Mouse (Mus musculus) adrenal gland, adult 2 months (tissue): ENCODE measurements around the gene Grin2a. TPM values are rescaled to one million over a fixed set of nuclear protein-coding genes. Genes with fewer than 3 reads are reported as not detected.

Source experiments
- DNase-seq: peaks from one replicate; pipeline ENCODE4 v3.0.0; 2021
- long read RNA-seq: library from polyadenylated mRNA; stranded (forward); transcript quantifications from one replicate; pipeline ENCODE4 v2.0.0, GENCODE M21; 2021
- polyA plus RNA-seq: library from polyadenylated mRNA; depleted of rRNA; stranded (reverse); fragments of >200 nt; gene quantifications from 2 replicates; pipeline ENCODE4 v1.2.3, GENCODE M21; 2012; rRNA removed
- total RNA-seq, 2 experiments: library from RNA; stranded (reverse); gene quantifications; 2 replicates each; pipeline ENCODE4 v1.2.3; 2021

Gene Grin2a
- total RNA-seq (1 to 10 TPM in 1 of 2 experiments, under 1 TPM in 1; 0.55 to 1.2 TPM), polyA plus RNA-seq (0.06 and 0.56 TPM in 2 replicates)
- long read RNA-seq, result 0 reads

DNA sequence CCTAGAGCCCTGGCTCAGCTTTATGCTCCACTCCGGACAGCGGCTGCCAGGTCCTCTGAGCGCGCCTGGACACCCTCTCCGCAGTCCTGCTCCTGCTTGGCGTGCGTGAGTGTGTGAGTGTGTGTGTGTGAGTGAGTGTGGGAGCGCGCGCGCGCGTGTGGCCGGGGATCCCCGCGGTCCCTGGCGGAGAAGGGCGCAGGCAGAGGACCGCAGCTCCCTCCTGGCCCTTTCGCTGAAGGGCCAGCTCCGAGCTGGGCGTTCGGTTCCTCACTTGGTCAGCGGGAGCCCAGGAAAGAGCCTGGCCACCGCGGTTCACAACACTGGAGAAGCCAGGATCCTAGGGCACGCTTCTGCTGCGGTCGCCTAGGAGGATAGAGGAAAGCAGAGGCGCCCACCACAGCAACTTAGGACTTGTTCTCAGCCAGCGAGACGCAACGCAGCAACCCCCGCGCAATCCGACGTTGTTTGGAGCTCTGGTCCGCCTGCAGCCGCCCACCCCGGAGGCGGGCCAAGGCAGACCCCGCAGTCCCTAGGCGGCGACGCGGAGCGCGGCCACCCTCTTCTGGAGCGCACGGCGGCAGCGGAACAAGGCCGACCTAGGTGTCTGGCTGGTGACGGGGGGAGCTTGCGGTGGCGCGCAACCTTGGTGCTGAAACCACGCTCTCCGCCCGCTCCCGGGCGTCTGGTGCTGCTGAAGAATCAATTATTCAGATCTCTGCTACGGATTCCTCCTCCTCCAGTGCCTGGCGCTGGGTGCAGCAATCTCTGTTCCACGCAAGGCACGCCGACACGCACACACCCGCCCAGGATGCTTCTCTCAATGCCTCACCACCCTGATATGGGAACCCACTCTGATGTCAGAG lies at the start of gene Grin2a:
Grin2a (minus strand) TSS at position 610 of the 863 bp plus-strand sequence.
- peak; percentile 59 for DNase-seq

DNA sequence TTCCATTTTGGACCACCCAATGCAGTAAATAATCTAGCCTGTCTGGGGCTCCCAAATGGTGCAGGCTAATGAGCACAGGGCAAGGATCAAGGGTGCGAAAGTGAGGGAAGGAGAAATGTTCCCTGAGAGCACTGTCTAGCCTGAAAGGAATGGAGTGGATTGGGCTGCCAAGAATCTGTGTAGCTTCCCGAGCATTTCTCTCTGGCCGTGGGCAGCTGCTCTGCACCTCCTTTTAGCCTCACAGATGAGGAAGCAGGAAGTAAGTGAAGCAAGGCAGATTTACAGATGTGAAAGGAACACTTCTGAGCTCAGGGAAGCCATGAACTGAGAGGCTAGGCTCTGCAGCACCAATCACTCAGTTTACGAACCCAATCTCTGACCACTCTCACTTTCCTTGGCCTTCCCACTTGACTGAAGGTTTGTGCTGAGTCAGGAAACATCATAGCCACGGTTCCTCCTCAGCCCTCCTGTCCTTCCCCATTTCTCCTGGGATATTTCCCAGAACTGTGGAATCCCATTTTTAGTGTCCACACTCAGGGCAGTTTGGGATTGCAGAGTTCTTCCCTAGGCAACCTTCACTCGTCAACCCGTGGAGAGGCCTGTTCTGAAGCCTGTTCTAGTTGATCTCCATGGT lies 40.3 kb upstream of the Grin2a start:
- DNase-seq, result no peak

DNA sequence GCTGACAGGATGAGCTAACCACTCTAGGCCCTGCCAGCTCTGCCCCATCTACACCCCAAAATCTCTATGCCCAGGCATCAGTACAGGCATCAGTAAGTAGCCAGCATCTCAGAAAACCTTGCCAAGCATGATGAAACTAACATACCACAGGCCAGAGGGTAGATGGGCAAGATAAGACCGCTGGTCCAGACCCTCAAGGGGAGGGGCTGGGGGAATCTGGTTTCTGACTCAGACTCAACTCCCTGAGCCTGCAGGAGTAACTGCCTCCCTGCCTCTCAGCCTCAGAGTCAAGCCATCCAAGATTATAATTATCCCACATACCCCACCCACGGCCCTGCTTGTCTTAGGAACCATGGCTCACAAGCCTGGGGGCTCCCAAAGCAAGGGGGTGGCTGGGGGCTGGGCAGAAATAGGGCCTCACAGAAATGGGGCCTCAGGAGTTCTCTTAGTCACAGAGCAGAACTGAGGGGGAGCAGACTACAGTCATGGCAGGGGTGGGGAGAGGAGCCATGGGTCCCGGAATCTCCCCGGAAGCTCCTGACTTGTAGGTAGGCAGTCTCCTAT lies 38.1 kb upstream of the Grin2a start:
- no peak for DNase-seq

DNA sequence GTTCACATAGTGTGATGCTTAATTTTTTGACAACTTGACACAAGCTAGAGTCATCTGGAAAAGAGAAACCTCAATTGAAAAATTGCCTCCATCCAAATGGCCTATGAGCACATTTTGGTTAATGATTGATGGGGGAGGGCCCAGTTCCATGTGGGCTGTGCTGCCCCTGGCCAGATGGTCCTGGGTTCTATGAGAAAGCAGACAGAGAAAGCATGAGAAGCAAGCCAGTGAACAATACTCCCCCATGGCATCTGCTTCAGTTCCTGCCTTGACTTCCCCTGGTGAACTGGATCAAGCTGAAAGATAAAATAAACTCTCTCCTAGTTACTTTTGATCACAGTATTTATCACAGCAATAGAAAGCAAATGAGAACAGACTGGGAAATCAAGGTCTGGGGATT lies 36.5 kb upstream of the Grin2a start:
- no peak for DNase-seq

DNA sequence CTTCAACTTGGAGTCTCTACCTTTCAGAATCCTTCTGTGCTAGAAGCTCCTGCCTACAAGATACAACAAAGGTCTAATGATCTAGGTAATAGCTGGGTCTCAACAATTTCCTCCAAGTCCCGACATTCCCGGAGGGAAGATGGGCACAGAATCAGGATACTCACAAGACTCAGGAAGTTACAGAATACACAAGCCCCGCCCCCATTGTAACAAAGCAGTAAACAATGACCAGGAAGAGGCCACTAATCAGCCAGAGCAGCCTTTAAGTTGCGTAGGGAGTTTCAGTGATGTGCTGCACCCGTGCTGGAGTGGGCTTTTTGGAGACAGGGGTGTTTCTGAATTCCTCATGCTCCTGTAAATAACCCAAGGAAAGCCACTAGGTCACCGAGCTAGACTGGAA lies 31.4 kb upstream of the Grin2a start:
- no peak for DNase-seq

DNA sequence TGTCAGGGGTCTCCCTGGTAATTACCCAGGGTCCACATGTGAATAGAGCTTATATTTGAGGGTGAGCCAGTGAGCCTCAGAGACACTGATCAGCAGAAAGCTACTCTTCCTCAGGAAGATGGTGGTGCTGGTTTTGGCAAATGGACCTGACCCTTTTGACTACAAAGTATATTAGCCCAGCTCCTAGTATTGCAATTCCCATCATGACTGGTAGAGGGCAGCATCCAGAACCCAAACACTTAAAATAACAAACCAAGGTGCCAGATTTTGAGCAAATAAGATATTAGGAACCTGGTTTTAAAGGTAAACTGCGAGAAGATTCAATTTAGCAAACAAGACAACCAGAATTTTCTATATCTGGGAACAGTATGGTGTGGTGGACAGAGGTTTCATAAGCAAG lies 14.4 kb upstream of the Grin2a start:
- no peak for DNase-seq

DNA sequence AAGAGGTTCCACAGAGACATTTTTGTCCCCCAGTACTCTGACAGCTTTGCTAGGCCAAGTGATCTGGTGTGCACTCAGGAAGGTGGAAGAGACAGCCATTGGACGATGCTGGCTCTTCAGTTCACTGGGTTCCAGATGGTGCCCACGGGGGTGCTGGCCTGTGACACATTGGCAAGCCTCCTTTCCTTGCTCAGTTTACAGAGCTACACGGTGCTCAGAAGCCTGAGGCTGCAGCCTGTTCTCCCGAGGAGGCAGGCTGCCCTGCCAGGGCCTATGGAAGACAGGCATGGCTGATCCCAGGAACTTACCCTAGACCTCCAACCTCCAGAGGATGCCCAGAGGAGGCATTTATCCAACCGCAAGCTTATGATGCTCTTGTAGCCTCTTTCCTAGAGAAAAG lies 10.2 kb upstream of the Grin2a start:
- DNase-seq, result no peak

DNA sequence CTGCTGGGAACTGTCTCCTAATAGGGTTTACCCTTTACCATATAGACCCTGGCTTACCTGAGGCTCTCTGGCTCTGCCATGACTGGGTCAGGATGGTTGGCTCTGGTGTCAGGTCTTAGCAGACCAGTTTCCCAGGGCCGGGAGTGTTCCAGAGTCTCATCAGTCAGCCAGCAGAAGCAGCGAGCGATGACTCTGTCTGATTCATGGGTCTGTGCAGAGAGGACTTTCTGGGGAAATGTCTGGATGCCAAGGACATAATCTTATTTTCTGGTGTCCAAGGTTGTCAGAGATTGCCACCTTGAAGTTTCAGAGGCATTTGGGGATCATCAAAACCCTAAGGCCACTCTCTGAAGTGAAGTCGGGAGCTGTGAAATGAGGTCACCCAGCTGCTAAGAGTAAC lies 8.7 kb upstream of the Grin2a start:
- DNase-seq, result peak; percentile 62

DNA sequence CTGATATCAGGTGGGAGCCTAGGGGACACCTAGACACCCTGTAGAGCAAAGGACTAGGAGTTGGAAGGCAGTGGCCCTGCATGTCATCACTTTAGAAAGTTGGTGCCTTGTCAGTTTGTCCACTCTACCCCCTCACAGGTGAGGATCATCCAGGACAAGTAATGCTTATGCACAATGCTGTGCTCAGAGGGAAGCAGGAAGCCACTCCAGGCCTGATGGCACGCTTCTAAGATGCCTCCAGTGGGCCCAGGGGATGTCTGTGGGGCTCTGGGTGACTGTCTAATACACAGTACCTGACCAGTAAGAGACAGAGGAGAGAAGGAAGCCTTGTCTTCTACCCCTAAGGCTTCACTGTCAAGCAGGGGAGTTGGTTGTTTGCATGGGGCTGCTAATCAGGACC lies 7.6 kb upstream of the Grin2a start:
- no peak for DNase-seq

DNA sequence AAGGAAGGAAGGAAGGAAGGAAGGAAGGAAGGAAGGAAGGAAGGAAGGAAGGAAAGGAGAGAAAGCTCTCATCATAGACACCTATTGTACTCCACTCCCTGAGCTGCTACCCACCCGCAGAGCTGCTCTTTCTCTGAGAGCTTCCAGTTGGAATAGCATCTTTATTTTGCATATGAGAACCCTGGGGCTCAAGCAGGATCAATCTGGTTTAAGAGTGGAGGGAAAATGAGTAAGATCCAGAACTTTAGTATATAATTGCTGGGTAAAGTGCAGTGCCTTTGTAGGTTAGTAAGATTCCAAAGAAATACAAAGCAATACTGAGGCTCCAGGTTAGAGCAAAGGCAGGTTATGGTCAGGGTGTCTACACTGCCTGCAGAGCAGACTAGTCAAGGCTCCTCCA lies 6.2 kb upstream of the Grin2a start:
- DNase-seq, result no peak

DNA sequence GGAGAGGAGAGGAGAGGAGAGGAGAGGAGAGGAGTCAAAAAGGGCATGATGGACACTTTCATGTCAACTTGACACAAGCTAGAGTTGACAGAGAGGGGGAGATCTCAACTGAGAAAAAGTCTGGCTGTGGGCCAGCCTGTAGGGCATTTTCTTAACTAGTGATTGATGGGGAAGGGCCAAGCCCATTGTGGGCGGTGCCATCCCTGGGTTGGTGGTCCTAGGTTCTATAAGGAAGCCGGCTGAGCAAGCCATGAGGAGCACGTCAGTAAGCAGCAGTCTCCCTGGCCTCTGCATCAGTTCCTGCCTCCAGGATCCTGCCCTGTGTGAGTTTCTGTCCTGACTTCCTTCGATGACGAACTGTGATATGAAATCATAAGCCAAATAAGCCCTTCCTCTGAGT lies 4.6 kb upstream of the Grin2a start:
- DNase-seq, result no peak

DNA sequence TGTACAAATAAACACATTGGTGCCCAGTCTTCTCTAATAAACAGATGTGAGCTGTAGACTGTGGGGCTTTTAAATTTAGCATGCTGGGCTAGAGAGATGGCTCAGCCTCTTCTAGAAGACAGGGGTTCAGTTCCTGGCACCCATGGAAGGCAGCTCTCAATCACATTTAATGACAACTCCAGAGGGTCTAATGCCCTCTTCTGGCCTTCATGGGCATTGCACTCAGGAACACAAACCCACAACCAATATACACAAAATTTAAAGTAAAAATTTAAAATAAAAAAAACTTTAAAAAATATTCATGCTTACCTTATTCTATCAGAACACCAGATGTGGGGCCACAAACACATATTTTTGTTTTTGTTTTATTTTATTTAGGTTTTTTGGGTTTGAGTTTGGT lies 2.6 kb upstream of the Grin2a start:
- no peak for DNase-seq

DNA sequence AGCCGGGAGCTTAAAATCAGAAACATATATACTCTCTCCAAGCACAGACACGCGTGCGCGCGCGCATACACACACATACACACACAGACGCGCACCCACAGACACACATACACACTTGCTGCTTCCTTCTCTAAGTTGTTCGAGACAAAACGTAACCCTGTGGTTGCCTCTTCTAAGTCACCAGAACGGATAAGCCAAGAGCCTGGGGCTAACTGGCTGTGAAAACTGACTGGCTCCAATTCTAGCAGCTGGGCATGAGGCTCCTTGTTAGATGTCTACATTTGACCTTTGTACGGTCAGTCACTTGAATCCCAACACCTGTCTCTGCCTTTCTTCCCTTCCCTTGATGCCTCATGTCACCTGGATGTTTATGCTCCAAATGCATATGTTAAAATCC lies 452 bp upstream of the Grin2a start:
- no peak for DNase-seq

DNA sequence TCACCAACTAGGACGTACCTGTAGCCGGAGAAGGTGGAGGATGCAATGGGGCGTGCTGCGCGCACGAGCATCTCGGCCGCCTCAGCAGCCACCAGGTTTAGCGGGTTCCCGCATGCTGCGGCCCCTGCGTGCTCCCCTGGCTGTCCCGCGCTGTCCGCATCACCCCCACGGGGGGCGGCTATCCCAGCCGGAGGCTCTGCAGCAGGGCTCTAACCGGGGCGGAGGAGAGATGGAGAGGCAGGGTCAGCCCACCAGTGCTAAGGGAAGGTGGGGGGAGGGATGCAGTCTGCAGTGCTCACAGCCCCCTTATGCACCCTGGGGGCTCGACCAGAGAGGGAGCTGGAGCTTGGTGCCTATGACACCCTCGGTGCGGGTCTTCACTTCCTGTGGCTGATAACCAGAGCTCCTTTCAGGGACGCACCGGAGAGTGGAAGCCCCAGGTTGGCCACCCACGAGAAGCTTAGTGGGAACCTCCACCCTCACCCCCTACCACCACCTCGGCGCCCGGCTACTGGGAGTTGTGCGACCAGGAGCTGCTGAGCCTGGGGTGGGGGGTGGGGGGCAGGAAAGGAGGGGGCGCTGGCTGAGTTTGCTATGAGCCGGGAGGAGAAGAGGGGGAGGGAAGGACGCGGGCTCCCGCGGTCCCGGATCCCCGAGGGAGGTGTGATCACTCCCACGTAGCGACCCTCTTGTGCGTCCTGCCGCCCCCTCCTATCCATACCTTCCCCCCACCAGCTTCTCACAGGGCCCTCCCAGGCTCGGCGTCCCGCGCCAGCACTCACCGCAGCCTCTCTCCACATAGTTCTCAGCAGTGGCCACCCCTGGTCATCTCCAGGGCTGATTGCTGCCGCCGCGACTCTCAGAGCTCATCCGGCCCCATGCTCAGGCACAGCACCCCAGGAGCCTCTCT lies 1.1 kb downstream of the Grin2a start:
- DNase-seq, result no peak

DNA sequence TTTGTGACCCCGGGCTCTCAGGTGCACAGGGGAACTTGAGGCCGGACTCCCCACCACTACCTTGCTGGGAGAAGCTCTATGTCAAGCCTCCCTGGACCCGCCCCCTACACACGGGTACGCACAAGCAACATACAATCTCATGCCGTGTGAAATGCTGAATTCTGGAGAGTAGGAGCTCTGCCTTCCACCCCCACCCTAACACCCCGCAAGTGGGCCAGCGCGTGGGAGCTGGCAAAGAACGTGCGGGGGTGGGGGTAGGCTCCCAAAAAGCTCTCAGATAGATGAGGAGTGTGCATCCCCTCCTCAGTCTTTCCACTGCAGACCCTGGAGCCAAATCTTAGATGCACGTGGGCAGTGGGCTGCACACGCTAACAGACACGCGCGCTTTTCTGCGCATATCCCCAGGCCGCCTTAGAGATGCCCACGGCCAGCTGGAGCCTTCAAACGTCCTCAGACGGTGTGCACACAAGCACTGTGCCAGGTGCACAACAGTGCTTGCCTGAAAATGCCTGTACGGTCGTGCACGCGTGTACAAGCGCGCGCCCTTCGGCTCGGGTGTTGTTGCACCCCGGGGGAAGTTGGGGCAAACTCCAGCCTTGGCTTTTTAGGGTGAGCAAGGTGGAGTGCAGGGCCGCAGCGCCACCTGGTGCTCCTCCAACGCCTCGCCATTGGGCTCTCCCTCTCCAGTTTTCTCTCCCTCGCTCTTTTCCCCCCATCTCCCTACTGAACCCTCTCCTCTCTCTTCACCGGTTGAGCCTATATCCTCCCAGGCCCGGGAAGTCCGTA lies 1.9 kb downstream of the Grin2a start:
- peak; percentile 76 for DNase-seq

DNA sequence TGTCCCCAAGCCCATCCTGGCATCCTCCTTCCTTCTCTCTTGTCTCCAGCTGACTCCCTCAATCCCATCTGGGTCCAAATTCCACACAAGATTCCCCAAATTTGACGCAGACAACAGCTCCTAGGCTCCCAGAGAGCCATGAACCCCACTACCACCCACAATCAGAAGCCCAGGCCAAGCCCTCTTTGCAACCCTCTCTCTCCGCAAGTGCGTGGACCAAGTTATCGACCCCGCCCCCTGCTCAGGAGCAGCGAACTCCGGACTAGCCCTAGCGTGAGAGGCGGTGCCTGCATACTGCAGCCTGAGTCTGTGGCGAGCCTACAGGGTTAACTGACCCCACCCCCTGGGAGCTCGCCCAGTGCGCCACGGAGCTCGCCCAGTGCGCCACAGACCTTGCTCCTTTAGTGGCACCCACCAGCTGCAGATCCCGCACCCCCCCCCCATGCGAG lies 2.6 kb downstream of the Grin2a start:
- DNase-seq, result peak; percentile 8

DNA sequence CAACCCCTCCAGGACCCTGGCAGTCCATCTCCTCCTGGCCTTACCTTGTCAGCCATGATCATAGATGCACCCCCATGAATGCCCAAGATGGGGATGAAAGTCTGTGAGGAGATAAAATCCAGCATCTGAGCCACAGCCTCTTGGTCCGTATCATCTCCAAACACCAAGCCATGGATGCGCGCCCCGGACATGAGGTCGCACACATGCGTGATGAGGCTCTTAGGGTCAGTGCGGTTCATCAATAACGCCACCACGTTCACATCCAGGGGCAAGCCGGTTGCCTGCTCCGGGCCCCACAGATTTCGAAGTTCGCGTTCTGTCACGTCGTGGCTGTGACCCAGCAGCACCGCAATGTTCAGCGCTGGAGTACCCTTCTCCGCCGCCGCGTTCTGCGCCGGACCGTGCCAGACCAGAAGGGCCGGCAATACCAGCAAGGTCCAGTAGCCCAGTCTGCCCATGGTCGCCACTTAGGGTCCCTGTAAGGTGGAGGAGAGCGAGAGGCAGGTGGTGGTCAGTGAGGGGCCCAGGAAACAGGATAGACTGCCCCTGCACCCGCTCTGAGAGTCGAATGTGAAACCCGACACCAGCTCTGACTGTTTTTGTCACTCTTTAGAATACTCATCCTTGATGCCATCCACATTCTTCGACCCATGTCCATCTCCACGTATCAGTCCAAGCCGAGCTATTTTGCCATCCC lies 3.1 kb downstream of the Grin2a start:
- no peak for DNase-seq

DNA sequence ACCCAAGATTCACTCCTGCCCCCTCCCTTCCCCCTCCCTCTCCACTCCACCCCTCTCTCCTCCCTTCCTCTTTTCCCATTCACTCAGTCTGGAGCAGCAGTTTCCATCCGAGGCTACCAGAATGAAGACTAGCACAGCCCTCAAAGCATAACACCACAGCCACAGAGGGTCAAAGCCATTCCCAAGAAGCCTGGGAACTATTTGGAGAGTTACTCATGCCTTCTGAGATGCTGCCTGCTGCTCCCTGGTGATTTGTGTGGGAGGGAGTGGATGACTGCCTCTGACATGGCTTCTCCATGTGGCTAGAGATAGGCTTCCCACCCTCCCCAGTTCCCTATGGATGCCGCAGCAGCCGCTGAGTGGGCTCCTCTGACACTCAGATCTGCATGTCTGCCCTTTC lies 10.3 kb downstream of the Grin2a start:
- peak; percentile 41 for DNase-seq

DNA sequence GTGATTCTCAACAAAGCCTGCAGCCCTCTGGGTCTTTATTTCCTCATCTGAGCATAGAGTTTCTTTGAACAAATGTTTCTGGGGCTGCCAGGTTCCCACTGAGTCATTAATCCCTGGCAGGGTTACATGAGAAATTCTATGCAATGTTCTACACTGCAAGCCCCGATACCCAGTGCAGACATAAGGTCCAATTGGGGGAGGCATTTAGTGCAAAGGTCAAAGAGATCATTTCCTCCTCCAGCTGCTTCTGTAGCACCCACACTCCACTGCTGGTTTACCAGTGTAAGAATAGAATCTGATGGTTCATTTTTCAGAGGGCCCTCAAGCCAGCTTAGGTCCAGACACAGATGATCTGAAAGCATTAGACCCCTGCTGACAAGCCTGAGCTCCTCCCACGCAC lies 14.7 kb downstream of the Grin2a start:
- no peak for DNase-seq

DNA sequence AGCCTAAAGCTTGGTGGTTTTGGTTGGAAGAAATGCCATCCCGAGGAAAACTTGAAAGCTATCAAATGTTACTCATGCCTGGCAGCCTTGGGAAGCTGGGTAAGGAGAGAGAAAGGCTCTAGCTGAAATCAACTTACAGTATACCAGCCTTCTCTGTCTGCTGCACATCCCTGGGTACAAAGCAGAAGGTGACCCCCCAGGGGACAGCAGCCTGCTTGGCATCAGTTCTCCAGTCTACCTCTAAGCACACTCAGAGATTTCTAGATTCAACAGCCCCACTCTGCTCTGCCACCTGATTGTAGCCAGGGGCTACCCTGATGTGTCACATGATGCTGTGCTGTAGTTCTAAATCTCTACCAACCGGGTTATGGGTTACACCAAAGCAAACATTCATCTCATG lies 17.2 kb downstream of the Grin2a start:
- DNase-seq, result no peak

DNA sequence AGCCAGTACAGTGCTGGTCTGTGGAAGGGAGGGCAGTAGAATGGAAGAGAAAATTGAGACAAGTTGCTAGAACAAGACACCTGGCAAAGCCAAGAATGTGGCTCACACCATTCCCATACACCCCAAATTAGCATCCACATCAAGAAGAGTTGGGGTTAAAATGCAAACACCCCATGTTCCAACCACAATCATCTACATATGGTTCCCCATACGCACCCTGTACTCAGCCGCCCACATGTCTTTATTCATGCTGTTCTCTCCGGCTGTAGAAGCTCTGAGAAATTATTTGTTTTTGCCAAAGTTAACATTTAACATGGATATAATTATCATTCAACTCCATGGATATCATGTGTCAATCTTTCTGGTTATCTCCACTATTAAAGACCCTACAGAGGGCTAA lies 22.7 kb downstream of the Grin2a start:
- DNase-seq, result no peak
